Mouse (Mus musculus) MEL (cell line): ENCODE measurements at regions not wholly inside any gene's neighbourhood (a gene's known extent, or its start where the extent isn't known, plus 50 kb on each side); places are given as distances from the start of the nearest gene placed in this dataset.

Experiments
- DNase-seq: peaks from one replicate; pipeline ENCODE4 v3.0.0; 2011; ENCODE audit warnings: low read depth, low spot score
- H3K27ac ChIP-seq: 2 replicates; pipeline ENCODE4 v1.5.1; 2012; ENCODE audit warnings: low read depth, mild to moderate bottlenecking, control low read depth, low read length, moderate library complexity; ENCODE audit not compliant: control insufficient read depth
- H3K27me3 ChIP-seq, 2 experiments: fragments of 150-350 bp in 1 of 2; sonication (generic) in 1 of 2; 2 replicates each; pipeline ENCODE4 v1.6.1; 2012; ENCODE audit warnings: low read length in 2 of 2, mild to moderate bottlenecking in 2 of 2, improper control_type of control experiment in 1 of 2, moderate library complexity in 1 of 2; ENCODE audit not compliant: insufficient read depth in 2 of 2, control insufficient read depth in 1 of 2
- H3K36me3 ChIP-seq, 2 experiments: 2 replicates each; pipeline ENCODE4 v1.6.1; 2012 to 2014; ENCODE audit warnings: low read length in 2 of 2, improper control_type of control experiment in 1 of 2, inconsistent platforms in 1 of 2, mild to moderate bottlenecking in 1 of 2; ENCODE audit not compliant: insufficient read depth in 2 of 2, control insufficient read depth in 1 of 2
- H3K4me1 ChIP-seq, 2 experiments: fragments of 150-350 bp in 1 of 2; sonication (generic) in 1 of 2; 2 replicates each; pipeline ENCODE4 v1.6.1; 2012; ENCODE audit warnings: low read length in 2 of 2, improper control_type of control experiment in 1 of 2, mild to moderate bottlenecking in 1 of 2; ENCODE audit not compliant: insufficient read depth in 2 of 2, control insufficient read depth in 1 of 2
- H3K4me3 ChIP-seq, 2 experiments: fragments of 150-350 bp in 1 of 2; sonication (generic) in 1 of 2; 2 replicates each; pipeline ENCODE4 v1.5.1; 2012; ENCODE audit warnings: low read depth in 2 of 2, low read length in 2 of 2, mild to moderate bottlenecking in 2 of 2, moderate library complexity in 2 of 2, control low read depth in 1 of 2, improper control_type of control experiment in 1 of 2; ENCODE audit not compliant: control insufficient read depth in 1 of 2, insufficient read depth in 1 of 2
- H3K79me2 ChIP-seq: 2 replicates; pipeline ENCODE4 v1.6.1; 2012; ENCODE audit warnings: mild to moderate bottlenecking, low read length, moderate library complexity; ENCODE audit not compliant: control insufficient read depth, poor library complexity, insufficient read depth
- H3K9ac ChIP-seq: 2 replicates; pipeline ENCODE4 v1.6.1; 2012; ENCODE audit warnings: low read depth, mild to moderate bottlenecking, control low read depth, low read length, moderate library complexity; ENCODE audit not compliant: control insufficient read depth, poor library complexity, severe bottlenecking
- H3K9me3 ChIP-seq: fragments of 150-350 bp; sonication (generic); replicated peaks from 2 replicates; pipeline ENCODE4 v1.6.1; 2012; ENCODE audit warnings: mild to moderate bottlenecking, low read length, improper control_type of control experiment, moderate library complexity; ENCODE audit not compliant: insufficient read depth
- BHLHE40 ChIP-seq: IDR thresholded peaks from 2 replicates; pipeline ENCODE4 v1.6.1; 2012; ENCODE audit warnings: low read depth, mild to moderate bottlenecking, inconsistent platforms, low read length, improper control_type of control experiment, borderline replicate concordance
- CHD2 ChIP-seq: IDR thresholded peaks from 2 replicates; pipeline ENCODE4 v1.6.1; 2011; ENCODE audit warnings: low read length, improper control_type of control experiment
- ELF1 ChIP-seq: IDR thresholded peaks from 2 replicates; pipeline ENCODE4 v1.6.1; 2014; ENCODE audit warnings: low read depth, mild to moderate bottlenecking, inconsistent platforms, low read length, improper control_type of control experiment, moderate library complexity
- ETS1 ChIP-seq: IDR thresholded peaks from 2 replicates; pipeline ENCODE4 v1.6.1; 2012; ENCODE audit warnings: low read depth, mild to moderate bottlenecking, inconsistent platforms, low read length, improper control_type of control experiment, moderate library complexity
- GABPA ChIP-seq: IDR thresholded peaks from 2 replicates; pipeline ENCODE4 v1.6.1; 2012; ENCODE audit warnings: low read depth, mild to moderate bottlenecking, inconsistent platforms, low read length, improper control_type of control experiment, moderate library complexity
- HCFC1 ChIP-seq: IDR thresholded peaks from 2 replicates; pipeline ENCODE4 v1.6.1; 2012; ENCODE audit warnings: low read depth, mild to moderate bottlenecking, inconsistent platforms, low read length, improper control_type of control experiment, moderate library complexity
- KAT2A ChIP-seq: conservative IDR thresholded peaks from 2 replicates; pipeline ENCODE4 v1.6.1; 2012; ENCODE audit warnings: low read depth, low read length, improper control_type of control experiment, inconsistent platforms
- MAX ChIP-seq: IDR thresholded peaks from 2 replicates; pipeline ENCODE4 v1.6.1; 2011; ENCODE audit warnings: low read length, improper control_type of control experiment
- MEF2A ChIP-seq: IDR thresholded peaks from 2 replicates; pipeline ENCODE4 v1.6.1; 2014; ENCODE audit warnings: low read depth, mild to moderate bottlenecking, inconsistent platforms, low read length, improper control_type of control experiment; ENCODE audit not compliant: poor library complexity, insufficient replicate concordance, severe bottlenecking; ENCODE audit errors: extremely low read depth
- MXI1 ChIP-seq: IDR thresholded peaks from 2 replicates; pipeline ENCODE4 v1.6.1; 2011; ENCODE audit warnings: mild to moderate bottlenecking, low read depth, low read length, improper control_type of control experiment
- MYC ChIP-seq: IDR thresholded peaks from 2 replicates; pipeline ENCODE4 v1.6.1; 2011; ENCODE audit warnings: low read depth, mild to moderate bottlenecking, low read length, improper control_type of control experiment, moderate library complexity
- NELFE ChIP-seq: IDR thresholded peaks from 2 replicates; pipeline ENCODE4 v1.6.1; 2011; ENCODE audit warnings: low read depth, low read length, improper control_type of control experiment
- NRF1 ChIP-seq: IDR thresholded peaks from 2 replicates; pipeline ENCODE4 v1.6.1; 2014; ENCODE audit warnings: low read depth, mild to moderate bottlenecking, inconsistent platforms, low read length, improper control_type of control experiment, moderate library complexity; ENCODE audit not compliant: poor library complexity, insufficient read depth, severe bottlenecking
- POLR2A ChIP-seq, 2 experiments: IDR thresholded peaks; 2 replicates each; pipeline ENCODE4 v1.6.1; 2011 to 2012; ENCODE audit warnings: low read length in 2 of 2, mild to moderate bottlenecking in 2 of 2, control low read depth in 1 of 2, improper control_type of control experiment in 1 of 2, low read depth in 1 of 2, moderate library complexity in 1 of 2; ENCODE audit not compliant: control insufficient read depth in 1 of 2, insufficient read depth in 1 of 2, poor library complexity in 1 of 2
- POLR2AphosphoS5 ChIP-seq: IDR thresholded peaks from 2 replicates; pipeline ENCODE4 v1.6.1; 2012; ENCODE audit warnings: low read depth, borderline replicate concordance, mild to moderate bottlenecking, inconsistent platforms, low read length, moderate library complexity, mixed read lengths
- TCF12 ChIP-seq: IDR thresholded peaks from 2 replicates; pipeline ENCODE4 v1.6.1; 2014; ENCODE audit warnings: low read depth, mild to moderate bottlenecking, inconsistent platforms, low read length, improper control_type of control experiment, moderate library complexity
- UBTF ChIP-seq: IDR thresholded peaks from 2 replicates; pipeline ENCODE4 v1.6.1; 2012; ENCODE audit warnings: low read depth, mild to moderate bottlenecking, inconsistent platforms, low read length, improper control_type of control experiment, moderate library complexity, borderline replicate concordance; ENCODE audit not compliant: insufficient read depth
- USF1 ChIP-seq: IDR thresholded peaks from 2 replicates; pipeline ENCODE4 v1.6.1; 2014; ENCODE audit warnings: low read depth, mild to moderate bottlenecking, inconsistent platforms, low read length, improper control_type of control experiment, moderate library complexity
- USF2 ChIP-seq, 2 experiments: IDR thresholded peaks; 2 replicates each; pipeline ENCODE4 v1.6.1; 2011 to 2012; ENCODE audit warnings: improper control_type of control experiment in 2 of 2, low read length in 2 of 2, borderline replicate concordance in 1 of 2, inconsistent platforms in 1 of 2, low read depth in 1 of 2, mild to moderate bottlenecking in 1 of 2; ENCODE audit not compliant: insufficient read depth in 1 of 2
- ZC3H11A ChIP-seq: IDR thresholded peaks from 2 replicates; pipeline ENCODE4 v1.6.1; 2012; ENCODE audit warnings: low read depth, mild to moderate bottlenecking, inconsistent platforms, low read length, improper control_type of control experiment
- ZMIZ1 ChIP-seq: IDR thresholded peaks from 2 replicates; pipeline ENCODE4 v1.6.1; 2012; ENCODE audit warnings: low read depth, mild to moderate bottlenecking, inconsistent platforms, low read length, improper control_type of control experiment, moderate library complexity
- ZNF384 ChIP-seq: IDR thresholded peaks from 2 replicates; pipeline ENCODE4 v1.6.1; 2012; ENCODE audit warnings: low read depth, mild to moderate bottlenecking, inconsistent platforms, low read length, improper control_type of control experiment

DNA sequence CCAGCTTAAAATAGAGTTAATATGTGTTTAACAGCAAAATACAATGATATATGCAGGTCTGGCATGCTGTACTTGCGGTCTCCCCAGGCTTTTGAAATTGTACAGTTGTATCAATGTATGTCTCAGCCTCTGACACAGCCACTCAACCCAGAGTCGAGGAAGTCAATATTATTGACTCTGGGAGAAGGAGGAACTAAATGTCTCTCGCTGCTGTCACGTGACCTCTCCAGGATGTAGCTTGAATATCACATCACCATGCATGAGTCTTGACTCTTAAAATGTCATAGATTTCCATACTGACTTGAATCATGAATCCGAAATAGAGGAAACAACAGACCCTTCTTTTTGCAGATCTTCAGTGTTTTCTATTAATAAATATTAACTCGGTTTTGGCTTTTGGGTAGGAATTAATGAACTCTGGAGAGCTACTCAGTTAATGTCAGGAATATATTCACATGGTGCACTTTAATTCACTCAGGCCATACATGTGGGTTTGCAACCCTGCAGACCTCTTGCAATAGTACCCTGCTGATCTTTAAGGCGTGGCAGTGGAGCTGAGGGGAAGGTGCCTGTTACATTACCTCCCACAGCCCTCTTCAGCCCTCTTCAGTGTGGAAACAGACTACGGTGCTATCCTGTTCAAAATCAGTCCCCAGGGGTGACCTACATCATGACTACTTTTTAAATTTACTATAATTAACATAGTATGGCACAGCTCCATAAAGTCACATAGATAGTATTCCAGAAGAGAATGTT is 102.7 kb upstream of the Foxn2 start:
- H3K36me3 ChIP-seq, result no peaks in the 10 kb centered on the region
- H3K27me3 ChIP-seq, result no peaks in the 10 kb centered on the region
- DNase-seq, result no peak
- H3K9ac ChIP-seq, result no peak overlapping the region
- TF ChIP-seq TCF12, result no peak
- no peak for TF ChIP-seq POLR2AphosphoS5
- 0 out of 4 replicates have a peak, but pooled peaks of 1 of the 2 experiments have one; percentile 17 for TF ChIP-seq USF2 (IDR thresholded peaks at IDR 0.05; ENCODE audit: borderline replicate concordance in 1 of 2, insufficient read depth in 1 of 2, low read depth in 1 of 2, low read length in 2 of 2)
- no peak for TF ChIP-seq MXI1
- no peak for TF ChIP-seq ETS1
- TF ChIP-seq USF1, result peak; percentile 78
- TF ChIP-seq ZC3H11A, result no peak
- no peak for TF ChIP-seq GABPA
- TF ChIP-seq MYC, result no peak
- H3K79me2 ChIP-seq, result no peaks in the 10 kb centered on the region
- H3K9me3 ChIP-seq, result no peaks in the 10 kb centered on the region
- H3K27ac ChIP-seq, result no peak overlapping the region
- no peak overlapping the region for H3K4me3 ChIP-seq
- no peaks in the 10 kb centered on the region for H3K4me1 ChIP-seq

DNA sequence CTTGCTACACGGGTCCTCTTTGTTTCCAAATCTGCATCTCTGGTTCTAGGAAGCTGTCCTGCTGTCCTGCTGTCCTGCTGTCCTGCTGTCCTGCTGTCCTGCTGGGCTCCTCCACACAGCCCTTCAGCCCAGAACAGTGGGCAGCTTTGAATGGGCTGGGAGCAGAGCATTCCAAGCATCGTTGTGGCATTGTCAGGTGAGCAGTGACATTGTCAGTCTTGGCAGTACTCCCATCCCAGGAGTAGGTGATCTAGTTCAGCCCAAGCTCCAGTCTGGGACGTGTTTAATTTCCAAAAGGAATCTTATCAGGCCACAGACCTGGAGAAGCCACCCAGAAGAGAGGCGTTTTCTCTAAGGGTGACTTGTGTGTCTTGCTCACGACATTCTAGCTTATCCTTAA is 99.4 kb upstream of the Foxn2 start:
- DNase-seq, result no peak
- no peak overlapping the region for H3K4me3 ChIP-seq
- H3K9me3 ChIP-seq, result no peaks in the 10 kb centered on the region
- H3K79me2 ChIP-seq, result no peaks in the 10 kb centered on the region
- H3K27ac ChIP-seq, result no peak overlapping the region
- H3K9ac ChIP-seq, result no peak overlapping the region
- H3K27me3 ChIP-seq, result no peaks in the 10 kb centered on the region; a peak in 1 of 4 replicates
- no peaks in the 10 kb centered on the region for H3K4me1 ChIP-seq
- TF ChIP-seq MYC, result no peak
- TF ChIP-seq POLR2AphosphoS5, result no peak
- no peak for TF ChIP-seq MXI1
- TF ChIP-seq HCFC1, result no peak
- no peak for TF ChIP-seq MAX
- no peak for TF ChIP-seq ELF1
- no peak for TF ChIP-seq MEF2A
- no peak for TF ChIP-seq ZNF384
- no peak for TF ChIP-seq ZMIZ1
- no peak for TF ChIP-seq POLR2A (IDR thresholded peaks at IDR 0.05; ENCODE audit: control insufficient read depth in 1 of 2, insufficient read depth in 1 of 2, low read depth in 1 of 2, low read length in 2 of 2, poor library complexity in 1 of 2)
- TF ChIP-seq NRF1, result no peak
- TF ChIP-seq USF1, result no peak
- no peak for TF ChIP-seq NELFE
- TF ChIP-seq BHLHE40, result no peak
- TF ChIP-seq KAT2A, result no peak
- no peak for TF ChIP-seq UBTF
- TF ChIP-seq ZC3H11A, result no peak
- no peak for TF ChIP-seq CHD2
- no peaks in the 10 kb centered on the region for H3K36me3 ChIP-seq
